Mouse (Mus musculus): ENCODE results near the gene Fra10ac1. TPM values are rescaled to one million over a fixed set of nuclear protein-coding genes. Genes with fewer than 3 reads are reported as not detected.

Fra10ac1 gene
- polyA plus RNA-seq (2015; fragmentation: Nextera tagmentation; extraction: Ambion mirVana), result 43.9 and 44.2 TPM in 2 replicates

- H3K27me3 ChIP-seq, result no peaks in the 10 kb centered on the region
- under 1% methylated on average over 49 of the region's 49 CpGs for WGBS
These were observed at the start of gene Fra10ac1 for GRCm38 (mm10) chr19:38223905-38224684. Gene Fra10ac1 (minus strand): TSS chr19:38224156.

GRCm38 (mm10) chr19:38271071-38271470 lies 47.1 kb upstream of the Fra10ac1 start:
- no peak overlapping the region for H3K4me2 ChIP-seq (replicated peaks)
- H3K27ac ChIP-seq, result no peak overlapping the region
- no peaks in the 10 kb centered on the region for H3K36me3 ChIP-seq
- peaks cover 3% of the 10 kb centered on the region; the same call in 1 of the 2 replicates for H3K27me3 ChIP-seq
- no peaks in the 10 kb centered on the region for H3K9me3 ChIP-seq
- H3K4me3 ChIP-seq, result no peak overlapping the region
- 0 out of 2 replicates have a peak, but pooled peaks cover 5% of the 10 kb centered on the region for H3K4me1 ChIP-seq
- H3K9ac ChIP-seq, result no peak overlapping the region
- WGBS, result 17% methylated on average over 6 of the region's 6 CpGs
- no peak for ATAC-seq (ENCODE audit: low FRiP score, low read depth)

More at GRCm38 (mm10) chr19:38223905-38224684, at the start of gene Fra10ac1:
- peak within 1 kb of the TSS; percentile 70 for H3K9ac ChIP-seq
- peak within 1 kb of the TSS; percentile 78 for H3K4me2 ChIP-seq (replicated peaks)
- no peaks in the 10 kb centered on the region for H3K36me3 ChIP-seq
- H3K4me3 ChIP-seq, result peak within 1 kb of the TSS; percentile 67
- no peaks in the 10 kb centered on the region for H3K9me3 ChIP-seq
- peaks cover 9% of the 10 kb centered on the region for H3K4me1 ChIP-seq
- ATAC-seq (ENCODE audit: low FRiP score, low read depth), result peak; percentile 98
- peak within 1 kb of the TSS; percentile 82 for H3K27ac ChIP-seq

GRCm38 (mm10) chr19:38267469-38267868 lies 43.5 kb upstream of the Fra10ac1 start:
- no peaks in the 10 kb centered on the region for H3K9me3 ChIP-seq
- no peak overlapping the region for H3K9ac ChIP-seq
- ATAC-seq (ENCODE audit: low FRiP score, low read depth), result no peak
- WGBS, result 57% methylated on average over 5 of the region's 5 CpGs
- no peaks in the 10 kb centered on the region for H3K36me3 ChIP-seq
- no peak overlapping the region for H3K27ac ChIP-seq
- H3K27me3 ChIP-seq, result peaks cover 21% of the 10 kb centered on the region
- H3K4me2 ChIP-seq (replicated peaks), result no peak overlapping the region
- no peak overlapping the region for H3K4me3 ChIP-seq
- H3K4me1 ChIP-seq, result peaks cover 17% of the 10 kb centered on the region

GRCm38 (mm10) chr19:38265767-38266166 lies 41.8 kb upstream of the Fra10ac1 start:
- no peak for ATAC-seq (ENCODE audit: low FRiP score, low read depth)
- peaks cover 17% of the 10 kb centered on the region for H3K4me1 ChIP-seq
- H3K9ac ChIP-seq, result no peak overlapping the region
- 83% methylated on average over 5 of the region's 5 CpGs for WGBS
- H3K9me3 ChIP-seq, result no peaks in the 10 kb centered on the region
- H3K4me2 ChIP-seq (replicated peaks), result no peak overlapping the region
- peaks cover 19% of the 10 kb centered on the region for H3K27me3 ChIP-seq
- no peak overlapping the region for H3K4me3 ChIP-seq
- no peaks in the 10 kb centered on the region for H3K36me3 ChIP-seq
- H3K27ac ChIP-seq, result no peak overlapping the region

- Histone ChIP-seq H3K4me1 (peaks cover 17% of the 10 kb centered on the region), H3K36me3 (no peaks in the 10 kb centered on the region), H3K9me3 (no peaks in the 10 kb centered on the region), H3K27me3 (peaks cover 19% of the 10 kb centered on the region), H3K4me2 (replicated peaks) (peak within 1 kb of the TSS; percentile 53), H3K27ac (no peak within 1 kb of the TSS), H3K4me3 (peak within 1 kb of the TSS; percentile 14), H3K9ac (peak within 1 kb of the TSS; percentile 35; the same call in 1 of the 2 replicates)
- no peak for ATAC-seq (ENCODE audit: low FRiP score, low read depth)
- WGBS, result 29% methylated on average over 21 of the region's 21 CpGs
These were observed 40.8 kb upstream of the Fra10ac1 start, which contains the start of gene Lgi1 for GRCm38 (mm10) chr19:38264505-38265500. Gene Lgi1 (plus strand): TSS chr19:38264536.

- Histone ChIP-seq H3K4me1 (peaks cover 17% of the 10 kb centered on the region), H3K9me3 (no peaks in the 10 kb centered on the region), H3K9ac (no peak overlapping the region), H3K27me3 (peaks cover 19% of the 10 kb centered on the region), H3K4me2 (replicated peaks) (peak overlapping the region; percentile 53), H3K4me3 (peak overlapping the region; percentile 14), H3K36me3 (no peaks in the 10 kb centered on the region), H3K27ac (no peak overlapping the region)
- no peak for ATAC-seq (ENCODE audit: low FRiP score, low read depth)
- WGBS, result 22% methylated on average over 14 of the region's 14 CpGs
These were observed 40.0 kb upstream of the Fra10ac1 start for GRCm38 (mm10) chr19:38263829-38264504.

- no peaks in the 10 kb centered on the region for H3K36me3 ChIP-seq
- no peak overlapping the region for H3K4me3 ChIP-seq
- 83% methylated on average over 5 of the region's 5 CpGs for WGBS
- ATAC-seq (ENCODE audit: low FRiP score, low read depth), result no peak
- H3K27me3 ChIP-seq, result peaks cover 19% of the 10 kb centered on the region
- H3K4me1 ChIP-seq, result peaks cover 15% of the 10 kb centered on the region
- no peak overlapping the region for H3K27ac ChIP-seq
- no peaks in the 10 kb centered on the region for H3K9me3 ChIP-seq
- no peak overlapping the region for H3K4me2 ChIP-seq (replicated peaks)
- H3K9ac ChIP-seq, result no peak overlapping the region
These were observed 37.4 kb upstream of the Fra10ac1 start for GRCm38 (mm10) chr19:38261351-38261750.

- Histone ChIP-seq H3K4me2 (replicated peaks) (no peak overlapping the region), H3K27me3 (peaks cover 19% of the 10 kb centered on the region), H3K36me3 (no peaks in the 10 kb centered on the region), H3K27ac (no peak overlapping the region), H3K9me3 (no peaks in the 10 kb centered on the region), H3K4me1 (peaks cover 15% of the 10 kb centered on the region), H3K9ac (no peak overlapping the region), H3K4me3 (no peak overlapping the region)
- ATAC-seq (ENCODE audit: low FRiP score, low read depth), result no peak
- 31% methylated on average over 4 of the region's 4 CpGs for WGBS
These were observed 36.4 kb upstream of the Fra10ac1 start for GRCm38 (mm10) chr19:38260346-38260745.

GRCm38 (mm10) chr19:38259436-38259835 lies 35.5 kb upstream of the Fra10ac1 start:
- H3K36me3 ChIP-seq, result no peaks in the 10 kb centered on the region
- ATAC-seq (ENCODE audit: low FRiP score, low read depth), result no peak

GRCm38 (mm10) chr19:38258651-38259065 lies 34.7 kb upstream of the Fra10ac1 start:
- H3K4me2 ChIP-seq (replicated peaks), result no peak overlapping the region
- no peak overlapping the region for H3K4me3 ChIP-seq
- H3K9ac ChIP-seq, result no peak overlapping the region
- no peak overlapping the region for H3K27ac ChIP-seq
- H3K9me3 ChIP-seq, result no peaks in the 10 kb centered on the region
- WGBS, result 71% methylated on average over 3 of the region's 3 CpGs
- no peaks in the 10 kb centered on the region for H3K36me3 ChIP-seq
- H3K27me3 ChIP-seq, result peaks cover 6% of the 10 kb centered on the region
- ATAC-seq (ENCODE audit: low FRiP score, low read depth), result peak; percentile 64; the same call in 1 of the 2 replicates
- peaks cover 4% of the 10 kb centered on the region for H3K4me1 ChIP-seq

More at GRCm38 (mm10) chr19:38259436-38259835, 35.5 kb upstream of the Fra10ac1 start:
- no peak overlapping the region for H3K4me3 ChIP-seq
- no peak overlapping the region for H3K9ac ChIP-seq
- peaks cover 10% of the 10 kb centered on the region for H3K4me1 ChIP-seq
- peaks cover 11% of the 10 kb centered on the region for H3K27me3 ChIP-seq
- 73% methylated on average over 3 of the region's 3 CpGs for WGBS
- no peaks in the 10 kb centered on the region for H3K9me3 ChIP-seq
- no peak overlapping the region for H3K27ac ChIP-seq
- no peak overlapping the region for H3K4me2 ChIP-seq (replicated peaks)

GRCm38 (mm10) chr19:38253796-38254195 lies 29.8 kb upstream of the Fra10ac1 start:
- WGBS, result 53% methylated on average over 6 of the region's 6 CpGs
- ATAC-seq (ENCODE audit: low FRiP score, low read depth), result no peak

More at GRCm38 (mm10) chr19:38253796-38254195, 29.8 kb upstream of the Fra10ac1 start:
- H3K27me3 ChIP-seq, result no peaks in the 10 kb centered on the region
- H3K4me2 ChIP-seq (replicated peaks), result no peak overlapping the region
- H3K4me1 ChIP-seq, result peaks cover 3% of the 10 kb centered on the region; the same call in 1 of the 2 replicates
- no peak overlapping the region for H3K4me3 ChIP-seq
- H3K27ac ChIP-seq, result no peak overlapping the region
- H3K9me3 ChIP-seq, result no peaks in the 10 kb centered on the region
- no peaks in the 10 kb centered on the region for H3K36me3 ChIP-seq
- no peak overlapping the region for H3K9ac ChIP-seq

Measured in limb, embryonic 13.5 days (tissue).